Mouse (Mus musculus) urinary bladder, postnatal 25 days (tissue): ENCODE data around the gene Lrrc52.

Experiments
- DNase-seq: peaks from one replicate; pipeline ENCODE4 v3.0.0; 2022; ENCODE audit warnings: low spot score

The Lrrc52 gene

DNA sequence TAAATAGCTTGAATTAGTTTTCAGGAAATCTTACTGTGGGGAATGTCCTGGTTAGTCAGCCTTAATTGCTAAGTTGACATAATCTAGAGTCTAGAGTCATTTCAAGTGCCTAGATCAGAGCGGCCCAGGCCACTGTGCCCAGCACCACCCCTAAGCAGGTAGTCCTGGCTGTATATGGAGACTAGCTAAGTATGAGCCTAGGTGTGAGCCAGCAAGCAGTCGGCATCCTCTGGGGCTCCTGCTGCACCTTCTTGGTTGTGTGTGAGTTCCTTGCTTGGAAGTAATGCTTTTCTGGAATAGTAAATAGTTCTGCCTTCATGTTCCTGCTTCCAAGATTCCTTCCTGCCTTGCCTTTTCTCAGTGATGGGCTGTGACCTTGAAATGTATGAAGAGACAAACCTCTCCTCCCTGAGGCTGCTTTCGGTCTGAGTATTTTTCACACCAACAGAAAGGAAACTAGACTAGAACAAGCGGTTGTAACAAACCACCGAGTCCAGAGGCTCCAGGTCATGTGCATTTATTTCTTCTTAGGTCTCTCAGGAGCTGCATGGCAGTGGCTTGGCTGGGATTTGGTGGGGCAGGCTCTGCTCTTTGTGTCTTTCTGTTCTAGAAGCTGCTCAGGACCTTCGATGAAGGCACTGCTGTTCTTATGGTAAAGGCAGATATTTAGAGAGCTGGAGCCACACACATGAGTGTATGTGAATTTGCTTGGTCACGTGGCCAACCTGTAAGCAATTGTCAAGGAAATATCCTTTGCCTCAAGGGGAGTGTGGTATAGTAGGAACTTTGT, 30.2 kb downstream of the Lrrc52 start:
- DNase-seq, result no peak

DNA sequence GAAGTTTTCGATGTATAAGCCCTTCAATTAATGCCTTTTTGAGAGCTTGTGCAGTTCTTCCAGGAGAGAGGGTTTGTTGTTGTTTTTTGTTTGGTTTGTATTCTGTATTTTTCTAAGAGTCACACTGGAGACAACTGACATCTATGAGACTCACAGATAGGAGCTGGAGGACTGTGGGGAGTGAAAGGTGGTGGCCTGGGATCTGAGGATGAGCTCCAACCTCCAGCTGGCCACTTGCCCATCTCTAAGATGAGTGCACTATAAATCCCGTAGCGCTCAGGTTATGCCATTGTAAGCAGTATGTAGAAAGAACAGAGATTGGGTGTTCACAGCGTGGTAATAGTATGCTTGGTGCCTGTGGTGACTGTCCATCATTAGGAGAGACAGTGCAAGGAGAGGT, 31.6 kb downstream of the Lrrc52 start:
- DNase-seq, result no peak

DNA sequence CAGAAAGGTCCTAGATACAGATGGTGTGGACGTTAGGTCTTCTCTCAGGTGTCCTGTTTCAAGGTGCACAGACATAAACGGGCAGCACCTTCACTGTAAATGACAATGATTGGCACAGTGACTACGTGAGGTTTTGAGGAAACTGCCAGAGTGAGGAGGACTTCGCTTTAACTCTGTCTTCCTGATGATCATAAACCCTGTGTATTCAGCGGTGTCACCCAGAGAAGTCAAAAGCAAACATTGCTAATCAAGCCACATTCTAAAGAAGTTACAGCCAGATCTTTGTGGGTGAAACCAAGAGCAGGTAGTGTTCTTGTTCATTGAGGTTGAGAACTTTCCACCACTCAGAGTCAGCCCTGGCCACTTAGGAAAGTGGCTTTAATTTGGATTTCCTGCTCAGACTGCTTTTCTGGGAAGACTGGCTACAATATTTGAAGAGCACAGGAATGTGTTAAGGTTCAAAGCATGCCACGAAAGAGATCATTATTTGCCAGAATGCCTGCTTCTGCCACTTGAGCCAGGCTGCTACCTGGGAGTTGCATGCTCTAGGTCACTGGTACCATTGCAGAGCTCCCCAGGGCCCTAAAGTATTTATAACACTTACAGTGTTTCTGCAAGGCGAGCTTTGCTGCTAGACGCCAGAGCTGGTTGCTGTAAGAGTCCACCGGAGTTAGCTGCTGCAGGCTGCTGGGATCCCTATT, 35.5 kb downstream of the Lrrc52 start:
- no peak for DNase-seq

DNA sequence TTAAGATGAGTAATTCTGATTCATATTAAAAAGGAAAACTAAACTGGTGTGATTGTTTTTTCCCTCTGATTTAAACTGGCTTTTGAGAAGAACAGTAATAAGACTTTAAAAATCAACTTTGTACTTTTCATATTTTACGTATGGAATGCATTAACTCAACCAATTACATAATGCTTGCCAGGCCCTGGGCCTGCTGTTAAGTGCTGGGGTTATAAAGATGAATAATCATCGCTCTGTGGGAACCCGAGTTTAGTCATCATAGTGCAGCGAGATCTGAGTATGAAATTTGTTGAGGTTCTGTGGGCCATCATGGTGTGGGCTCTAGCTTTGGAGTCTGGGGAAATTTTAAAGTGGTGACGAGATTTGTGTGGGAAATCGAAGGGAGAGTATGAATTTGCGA, 39.9 kb downstream of the Lrrc52 start:
- DNase-seq, result no peak

DNA sequence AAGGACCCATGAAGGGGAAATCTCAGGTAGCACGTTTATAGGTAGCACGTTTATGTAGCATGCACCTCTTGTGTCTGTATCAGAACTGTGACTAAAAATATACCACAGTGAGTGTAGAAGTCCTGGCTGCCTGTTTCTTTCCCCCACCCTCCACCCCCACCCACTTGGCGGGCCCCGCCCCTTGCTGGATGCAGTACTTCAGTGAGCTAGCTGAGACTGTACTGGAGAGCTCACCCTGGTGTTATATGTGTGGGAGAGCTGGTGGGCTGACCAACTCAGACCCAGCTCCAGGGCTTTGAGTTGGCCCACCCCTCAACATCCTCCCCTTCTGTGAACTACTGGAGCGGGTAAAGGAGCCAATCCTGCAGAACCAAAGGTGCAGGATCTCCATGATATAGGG, 41.0 kb downstream of the Lrrc52 start:
- DNase-seq, result no peak

DNA sequence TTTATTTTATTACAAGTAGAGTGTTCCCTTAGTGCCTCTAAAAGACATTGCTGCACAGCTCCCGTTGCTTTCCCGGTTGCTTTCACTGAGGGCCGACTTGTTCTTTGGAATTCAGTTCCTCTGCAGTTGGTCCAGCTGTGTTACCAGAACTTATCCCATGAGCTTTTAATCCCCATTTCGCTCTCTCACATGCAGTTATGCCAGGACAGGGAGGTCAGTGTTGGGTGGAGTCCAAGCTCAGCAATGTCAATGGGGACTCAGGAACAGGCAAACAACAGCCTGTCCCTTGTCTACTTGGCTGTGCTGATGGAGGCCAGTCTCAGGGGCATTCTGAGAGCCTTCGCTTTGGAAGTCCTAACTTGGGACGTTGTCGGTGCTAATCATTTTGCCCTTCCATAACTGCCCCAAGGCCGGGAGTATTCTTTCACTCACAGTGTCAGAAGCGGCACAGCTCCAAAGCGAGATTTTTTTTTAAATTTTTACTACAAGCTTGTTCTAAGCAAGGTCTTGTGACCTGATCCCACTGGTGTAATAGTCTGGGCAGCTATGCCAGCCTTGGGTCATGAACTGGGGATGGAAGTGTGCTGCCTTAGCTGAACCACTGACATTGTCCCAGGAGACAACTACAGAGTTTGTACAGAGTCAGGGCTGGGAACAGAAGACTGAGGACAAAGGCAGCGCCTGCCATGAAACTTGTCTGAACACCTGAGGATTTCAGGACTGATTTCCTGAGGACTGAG, 43.9 kb downstream of the Lrrc52 start:
- no peak for DNase-seq

DNA sequence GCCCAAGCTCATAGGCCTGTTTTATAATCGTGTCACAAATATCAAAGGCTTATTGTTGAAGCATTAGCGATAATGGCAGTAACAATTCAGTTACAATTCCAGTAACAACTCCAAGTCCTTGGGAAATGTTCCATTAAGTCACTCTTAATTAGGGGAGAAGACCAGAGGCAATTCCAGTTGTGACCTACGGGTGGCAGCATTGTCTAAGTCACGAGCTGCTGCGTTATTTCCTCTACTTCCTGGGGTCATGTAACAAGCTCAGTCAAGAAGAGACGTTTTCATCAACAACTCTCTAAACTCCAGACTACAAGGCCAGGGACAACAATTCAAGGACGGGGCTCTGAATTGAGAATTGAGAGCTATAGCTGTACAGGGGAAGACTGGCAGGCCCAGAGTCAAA, 51.7 kb downstream of the Lrrc52 start:
- DNase-seq, result peak; percentile 65

DNA sequence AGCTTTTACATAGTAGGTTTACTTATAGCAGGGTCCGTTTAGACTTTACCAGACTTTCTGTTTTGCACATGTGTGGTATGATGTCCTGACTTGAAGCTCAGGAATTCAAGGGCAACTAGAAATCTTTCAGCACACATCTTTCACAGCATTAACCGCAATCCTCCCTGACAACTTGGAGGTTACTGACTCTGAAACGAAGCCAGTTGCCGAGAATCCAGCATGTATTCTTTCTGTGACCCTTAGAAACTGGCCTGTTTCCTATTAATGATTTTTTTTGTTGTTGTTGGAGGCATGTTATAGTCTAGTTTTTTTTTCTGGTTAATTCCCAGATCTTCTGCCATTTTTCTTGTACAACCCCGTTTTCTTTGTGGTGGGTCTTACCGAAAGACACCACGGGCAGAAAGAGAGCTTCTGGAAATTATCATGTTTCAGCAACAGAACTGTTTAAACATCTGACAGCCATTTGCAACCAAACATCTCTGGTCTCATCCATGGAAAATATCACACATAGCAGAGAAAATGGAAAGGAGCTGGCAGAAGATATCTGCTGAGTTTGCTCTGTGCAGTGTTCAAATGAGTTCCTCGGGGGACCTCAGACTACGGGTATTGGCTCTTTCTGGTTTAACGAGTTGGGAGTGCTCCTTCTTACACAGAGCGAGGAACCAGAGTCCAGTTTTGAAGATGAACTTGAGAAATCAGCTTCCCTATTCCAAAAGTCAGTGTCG, 54.4 kb downstream of the Lrrc52 start:
- DNase-seq, result no peak

DNA sequence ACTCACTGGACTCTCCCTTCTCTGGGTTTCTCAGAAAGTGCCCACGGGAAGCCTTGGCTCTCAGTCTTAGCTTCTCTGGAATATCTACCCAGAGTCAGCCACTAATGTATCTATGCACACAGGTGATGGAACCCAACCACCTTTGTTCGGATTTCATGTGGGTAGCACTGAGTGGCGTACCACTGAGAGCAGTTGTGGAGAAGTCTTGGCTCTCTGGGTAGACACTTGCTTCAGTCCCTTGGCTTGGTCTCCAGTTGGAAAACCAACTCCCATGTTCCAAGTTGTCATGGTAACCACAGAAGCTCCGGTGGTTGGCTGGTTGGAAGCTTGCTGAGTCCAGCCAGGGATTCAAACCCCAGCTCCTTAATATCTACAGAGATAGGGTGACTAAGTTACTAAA, 57.0 kb downstream of the Lrrc52 start:
- no peak for DNase-seq

DNA sequence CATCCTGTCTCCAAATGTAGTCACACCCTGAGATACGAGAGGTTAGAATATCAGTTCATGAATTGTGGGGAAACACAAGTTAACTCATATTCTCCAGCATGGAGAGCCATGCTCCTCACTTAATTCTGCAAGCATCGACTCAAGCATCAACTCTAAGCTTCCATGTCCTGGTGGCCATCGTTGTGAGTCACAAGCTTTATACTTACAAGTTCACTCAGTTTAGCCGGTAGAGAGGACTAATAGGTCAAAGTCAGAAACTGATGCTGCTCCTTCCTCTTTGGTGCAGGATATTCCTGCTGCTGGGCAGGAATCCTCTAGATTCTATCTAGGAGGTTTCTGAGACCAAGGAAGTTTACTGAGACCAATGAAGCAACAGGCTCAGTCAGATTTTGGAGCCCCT, 61.3 kb downstream of the Lrrc52 start:
- no peak for DNase-seq
